25 mouse cellular contexts compared by ENCODE assay signal in the genomic region with DNA sequence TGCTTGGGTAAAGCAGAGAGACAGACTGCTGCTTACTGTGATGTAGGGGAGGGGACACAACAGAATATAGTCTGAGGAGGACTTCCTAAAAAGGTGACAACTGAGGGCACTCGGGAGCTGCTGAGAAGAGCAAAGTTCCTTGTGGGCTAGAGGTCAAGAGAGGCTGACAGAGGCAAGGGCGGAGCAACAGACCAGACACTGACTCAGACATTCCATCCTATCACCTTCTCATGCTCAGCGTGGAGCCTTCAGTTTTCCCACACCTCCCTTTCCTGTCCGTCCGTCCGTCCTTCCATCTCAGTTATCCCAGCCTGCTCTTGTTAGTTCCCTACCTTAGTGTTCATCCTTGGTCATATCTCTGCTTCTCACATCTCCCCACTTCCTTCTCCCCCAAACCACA. TPM values are rescaled to one million over a fixed set of nuclear protein-coding genes. Genes with fewer than 3 reads are reported as not detected.
"Had no signal": no experiment of that assay in that cellular context is flagged by ENCODE, and none has a peak within 500 bp of the region (broad histone marks: within the 10 kb centered on the region; RNA-seq: fewer than 3 reads in every experiment).

No protein-coding gene starts in this region.

- H3K27me3 ChIP-seq: liver, embryonic 13.5 days; liver, embryonic 15.5 days; lung, embryonic 15.5 days; midbrain, embryonic 12.5 days; neural tube, embryonic 13.5 days; neural tube, embryonic 15.5 days had no signal

- H3K27ac ChIP-seq: liver, embryonic 13.5 days; liver, embryonic 15.5 days; lung, embryonic 15.5 days; macrophage; midbrain, embryonic 12.5 days; neural tube, embryonic 13.5 days; neural tube, embryonic 15.5 days had no signal

- H3K36me3 ChIP-seq: liver, embryonic 13.5 days; liver, embryonic 15.5 days; lung, embryonic 15.5 days; midbrain, embryonic 12.5 days; neural tube, embryonic 13.5 days; neural tube, embryonic 15.5 days had no signal

- H3K9ac ChIP-seq: liver, embryonic 13.5 days; liver, embryonic 15.5 days; liver, postnatal 0 days; lung, embryonic 15.5 days; midbrain, embryonic 12.5 days; neural tube, embryonic 13.5 days; neural tube, embryonic 15.5 days had no signal

- H3K9me3 ChIP-seq: liver, embryonic 13.5 days; liver, embryonic 15.5 days; lung, embryonic 15.5 days; midbrain, embryonic 12.5 days; neural tube, embryonic 13.5 days; neural tube, embryonic 15.5 days had no signal

- H3K4me3 ChIP-seq: liver, embryonic 13.5 days; liver, embryonic 15.5 days; lung, embryonic 15.5 days; midbrain, embryonic 12.5 days; neural tube, embryonic 13.5 days; neural tube, embryonic 15.5 days had no signal

- H3K4me2 ChIP-seq: liver, embryonic 13.5 days; liver, embryonic 15.5 days; lung, embryonic 15.5 days; midbrain, embryonic 12.5 days; neural tube, embryonic 13.5 days; neural tube, embryonic 15.5 days had no signal

- H3K4me1 ChIP-seq: liver, embryonic 13.5 days; liver, embryonic 15.5 days had no signal

- DNase-seq: liver, embryonic 13.5 days; liver, postnatal 0 days; lung, adult 2 months; lung, postnatal 14 days; lung, postnatal 36 days; midbrain, embryonic 14.5 days; retina, postnatal 1 day; right cerebral cortex, adult 18-20 months; right cerebral cortex, postnatal 25 days; right cerebral cortex, postnatal 4 days; spleen, adult 18-20 months; thymus, adult 2 months; thymus, postnatal 25 days; thymus, postnatal 4 days had no signal

- ATAC-seq: liver, postnatal 0 days; lung, postnatal 0 days; midbrain, embryonic 16.5 days had no signal

RNA-seq across cellular contexts. Expression of a gene that starts 22.9 kb away (rescaled TPM):
- total RNA-seq: megakaryocyte progenitor cell, adult 5-6 weeks; monocyte, adult 5-6 weeks had no signal
- polyA plus RNA-seq: liver, postnatal 0 days; macrophage; midbrain, embryonic 12.5 days had no signal

RNA-seq across cellular contexts. Expression of a gene that starts 24.1 kb away (rescaled TPM):
- total RNA-seq: megakaryocyte progenitor cell, adult 5-6 weeks; monocyte, adult 5-6 weeks had no signal
- polyA plus RNA-seq: liver, embryonic 13.5 days; liver, embryonic 15.5 days; liver, postnatal 0 days; macrophage had no signal

RNA-seq across cellular contexts. Expression of a gene that starts 37.8 kb away (rescaled TPM):
- total RNA-seq: megakaryocyte progenitor cell, adult 5-6 weeks; monocyte, adult 5-6 weeks had no signal
- polyA plus RNA-seq: macrophage; small intestine, adult 2 months had no signal

RNA-seq across cellular contexts. Expression of a gene that starts 56.1 kb away (rescaled TPM):
- total RNA-seq: monocyte, adult 5-6 weeks had no signal
